Mouse (Mus musculus): Measurements from ENCODE around the gene Gm16427. TPM values are rescaled to one million over a fixed set of nuclear protein-coding genes. Genes with fewer than 3 reads are reported as not detected.
"Not testable (repeated sequence)": the region's sequence is repeated elsewhere in the genome, so short reads cannot be mapped to it uniquely, and the experiment has no call there.

Gm16427 gene
- not detected in 2 replicates for polyA plus RNA-seq (2015; fragmentation: Nextera tagmentation; extraction: Ambion mirVana)

DNA sequence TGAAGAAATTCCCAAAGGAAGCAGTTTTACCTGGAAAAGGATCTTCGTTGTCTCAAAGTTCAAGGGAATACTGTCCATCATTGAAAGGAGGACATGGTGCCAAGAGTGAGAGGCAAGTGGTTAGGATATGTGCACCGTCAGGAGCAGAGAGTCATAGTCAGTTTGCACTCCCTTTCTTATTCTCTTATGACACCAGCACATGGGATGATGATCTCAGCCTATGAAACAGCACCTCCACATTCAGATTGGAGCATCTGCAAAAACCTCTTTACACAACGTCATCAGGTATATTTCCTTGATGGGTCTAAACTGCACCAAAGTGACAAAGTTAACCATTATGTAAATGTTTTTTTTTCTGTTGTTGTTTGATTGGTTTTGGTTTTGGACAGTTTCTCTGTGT is at the start of gene Gm16427:
Gene Gm16427 (minus strand): TSS at position 101 of the 400 bp plus-strand sequence.
- H3K9me3 ChIP-seq; H3K9ac ChIP-seq; H3K4me1 ChIP-seq; ATAC-seq (ENCODE audit: extremely low read depth, insufficient number of reproducible peaks, low FRiP score, low TSS enrichment); H3K4me3 ChIP-seq; H3K27ac ChIP-seq (replicated peaks); H3K27me3 ChIP-seq (replicated peaks); H3K4me2 ChIP-seq; H3K36me3 ChIP-seq: not testable (repeated sequence)
- 64% methylated on average over 2 of the region's 3 CpGs for WGBS

Other genes starting within 250 kb of the Gm16427 start
- not detected in 2 replicates for gene C87414, start 131.4 kb upstream of the Gm16427 start, polyA plus RNA-seq (2015; fragmentation: Nextera tagmentation; extraction: Ambion mirVana)

All from heart, embryonic 13.5 days (tissue).